Mouse (Mus musculus) kidney, adult 9 months (tissue): Measurements from ENCODE around the gene Wnt5b.

ENCODE experiments used
- DNase-seq: peaks from one replicate; pipeline ENCODE4 v3.0.0; 2022

The Wnt5b gene

GRCm38 (mm10) chr6:119411511-119411910 lies 132.6 kb downstream of the Wnt5b start:
- no peak for DNase-seq

- no peak for DNase-seq
Observed at GRCm38 (mm10) chr6:119409766-119410165, 134.4 kb downstream of the Wnt5b start.

GRCm38 (mm10) chr6:119408582-119408981 lies 135.6 kb downstream of the Wnt5b start:
- DNase-seq: no peak

- DNase-seq: no peak
Observed at GRCm38 (mm10) chr6:119407818-119408217, 136.3 kb downstream of the Wnt5b start.

GRCm38 (mm10) chr6:119406528-119406927 lies 137.6 kb downstream of the Wnt5b start:
- no peak for DNase-seq

GRCm38 (mm10) chr6:119405310-119405709 lies 138.8 kb downstream of the Wnt5b start:
- peak; percentile 43 for DNase-seq

- no peak for DNase-seq
Observed at GRCm38 (mm10) chr6:119404854-119405253, 139.3 kb downstream of the Wnt5b start.

GRCm38 (mm10) chr6:119402976-119403375 lies 141.2 kb downstream of the Wnt5b start:
- DNase-seq: no peak

GRCm38 (mm10) chr6:119401545-119402304 lies 142.4 kb downstream of the Wnt5b start:
- no peak for DNase-seq

- no peak for DNase-seq
Observed at GRCm38 (mm10) chr6:119400649-119401048, 143.5 kb downstream of the Wnt5b start.

GRCm38 (mm10) chr6:119399371-119399770 lies 144.8 kb downstream of the Wnt5b start:
- no peak for DNase-seq

GRCm38 (mm10) chr6:119396309-119396634 lies 147.9 kb downstream of the Wnt5b start:
- DNase-seq: peak; percentile 59

- DNase-seq: no peak
Observed at GRCm38 (mm10) chr6:119395421-119396308, 148.5 kb downstream of the Wnt5b start.

- DNase-seq: no peak
Observed at GRCm38 (mm10) chr6:119392836-119393235, 151.3 kb downstream of the Wnt5b start.

GRCm38 (mm10) chr6:119390728-119391127 lies 153.4 kb downstream of the Wnt5b start:
- DNase-seq: no peak

- no peak for DNase-seq
Observed at GRCm38 (mm10) chr6:119389089-119389488, 155.1 kb downstream of the Wnt5b start.

GRCm38 (mm10) chr6:119388650-119389012 lies 155.5 kb downstream of the Wnt5b start:
- DNase-seq: peak; percentile 96

GRCm38 (mm10) chr6:119387801-119388649 lies 156.1 kb downstream of the Wnt5b start:
- peak; percentile 46 for DNase-seq

GRCm38 (mm10) chr6:119386821-119387220 lies 157.3 kb downstream of the Wnt5b start:
- DNase-seq: no peak

- DNase-seq: no peak
Observed at GRCm38 (mm10) chr6:119386421-119386820, 157.7 kb downstream of the Wnt5b start.

- no peak for DNase-seq
Observed at GRCm38 (mm10) chr6:119385668-119386067, 158.5 kb downstream of the Wnt5b start.
